22 mouse cellular contexts compared by ENCODE assay signal in the genomic region with DNA sequence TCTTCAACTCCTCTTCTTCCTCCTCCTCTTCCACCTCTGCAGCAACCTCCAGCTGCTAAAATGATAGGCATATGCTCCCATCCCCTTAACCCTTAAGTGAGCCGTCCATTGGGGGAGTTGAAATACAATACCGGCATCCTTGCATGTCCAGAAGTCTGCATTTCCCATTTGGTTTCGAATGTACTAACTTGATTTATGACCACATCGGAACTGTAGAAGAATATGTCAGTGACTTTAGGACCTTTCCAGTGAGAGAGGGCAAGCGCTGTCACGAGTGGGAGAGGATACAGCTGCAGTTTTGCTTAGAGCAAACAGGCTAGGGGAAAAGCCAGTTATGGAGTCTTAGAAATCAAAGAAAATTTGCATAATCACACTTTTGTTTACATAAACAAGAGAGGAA. TPM values are rescaled to one million over a fixed set of nuclear protein-coding genes. Genes with fewer than 3 reads are reported as not detected.
DNase-seq lines count a peak whose midpoint lies in the region; ATAC-seq and TF ChIP-seq lines count a peak whose summit lies in the region.
"Had no signal": no experiment of that assay in that cellular context is flagged by ENCODE, and none has a peak within 500 bp of the region (broad histone marks: within the 10 kb centered on the region; RNA-seq: fewer than 3 reads in every experiment).

No protein-coding gene starts in this region.

- H3K4me2 ChIP-seq in heart, embryonic 13.5 days = peak overlapping the region; percentile 94
- peak overlapping the region; percentile 6; the same call in 1 of the 2 replicates for H3K4me2 ChIP-seq in kidney, embryonic 14.5 days (replicated peaks; ENCODE audit: low read depth, low read length)
- H3K4me2 ChIP-seq: embryonic facial prominence, embryonic 12.5 days; forebrain, embryonic 12.5 days; limb, embryonic 15.5 days; midbrain, embryonic 13.5 days; neural tube, embryonic 12.5 days had no signal

- H3K27ac ChIP-seq in heart, embryonic 13.5 days (replicated peaks) = no peak overlapping the region
- H3K27ac ChIP-seq in kidney, embryonic 14.5 days (ENCODE audit: low read depth, low read length) = no peak overlapping the region; the same call in 1 of the 2 replicates
- no peak overlapping the region for H3K27ac ChIP-seq in kidney, adult 2 months (ENCODE audit: insufficient read depth, low read depth, low read length)
- H3K27ac ChIP-seq in olfactory bulb, adult 2 months (ENCODE audit: insufficient read depth, low read depth, low read length) = peak overlapping the region; percentile 58
- H3K27ac ChIP-seq: embryonic facial prominence, embryonic 12.5 days; forebrain, embryonic 12.5 days; hindbrain, embryonic 10.5 days; limb, embryonic 15.5 days; liver, embryonic 14.5 days; midbrain, embryonic 13.5 days; neural tube, embryonic 12.5 days had no signal

- peaks cover 42% of the 10 kb centered on the region for H3K4me1 ChIP-seq in heart, embryonic 13.5 days
- H3K4me1 ChIP-seq in kidney, embryonic 14.5 days (ENCODE audit: control insufficient read depth, insufficient read depth, low read length) = peaks cover 24% of the 10 kb centered on the region
- no peaks in the 10 kb centered on the region for H3K4me1 ChIP-seq in kidney, adult 2 months (ENCODE audit: control insufficient read depth, insufficient read depth, low read length)
- H3K4me1 ChIP-seq in olfactory bulb, adult 2 months (ENCODE audit: control insufficient read depth, insufficient read depth, low read length) = peaks cover 34% of the 10 kb centered on the region

- 67% methylated on average over 6 of the region's 6 CpGs for WGBS in heart, embryonic 13.5 days
- WGBS in kidney, embryonic 14.5 days = 13% methylated on average over 6 of the region's 6 CpGs
- WGBS in kidney, adult 2 months = 50% methylated on average over 6 of the region's 6 CpGs
- WGBS in olfactory bulb, adult 2 months = 57% methylated on average over 6 of the region's 6 CpGs

- H3K36me3 ChIP-seq in heart, embryonic 13.5 days = peaks cover 25% of the 10 kb centered on the region
- H3K36me3 ChIP-seq in kidney, embryonic 14.5 days (ENCODE audit: control insufficient read depth, insufficient read depth, low read length) = peaks cover 2% of the 10 kb centered on the region; the same call in 1 of the 2 replicates
- H3K36me3 ChIP-seq in kidney, adult 2 months (ENCODE audit: control insufficient read depth, insufficient read depth, low read length) = no peaks in the 10 kb centered on the region
- H3K36me3 ChIP-seq: embryonic facial prominence, embryonic 12.5 days; forebrain, embryonic 12.5 days; limb, embryonic 15.5 days; midbrain, embryonic 13.5 days; neural tube, embryonic 12.5 days had no signal

- no peak for TF ChIP-seq CTCF in kidney, adult 2 months (conservative IDR thresholded peaks at IDR 0.05; ENCODE audit: insufficient read depth, insufficient read length, low read depth, low read length)
- TF ChIP-seq CTCF in olfactory bulb, adult 2 months (IDR thresholded peaks at IDR 0.05; ENCODE audit: insufficient read depth, low read depth, low read length) = no peak

- DNase-seq in heart, postnatal 4 days = no peak
- no peak for DNase-seq in kidney, adult 11 months
- DNase-seq in kidney, postnatal 4 days = peak; percentile 60 to 72
- DNase-seq in kidney, adult 2 months = no peak
- DNase-seq in spleen, postnatal 10 days (ENCODE audit: low spot score in 2 of 2) = no peak
- DNase-seq: gastrocnemius, postnatal 25 days; left cerebral cortex, postnatal 4 days; lung, embryonic 14.5 days; thymus, postnatal 14 days had no signal

- ATAC-seq in heart, embryonic 13.5 days (ENCODE audit: extremely low read depth, insufficient number of reproducible peaks, low FRiP score, low TSS enrichment) = no peak
- ATAC-seq in kidney, embryonic 14.5 days (ENCODE audit: low FRiP score, low TSS enrichment) = 0 out of 2 replicates have a peak, but pooled peaks have one; percentile 7
- ATAC-seq: midbrain, embryonic 13.5 days had no signal

- H3K9me3 ChIP-seq in heart, embryonic 13.5 days = no peaks in the 10 kb centered on the region
- no peaks in the 10 kb centered on the region for H3K9me3 ChIP-seq in kidney, embryonic 14.5 days (ENCODE audit: control insufficient read depth, low read length)
- H3K9me3 ChIP-seq: embryonic facial prominence, embryonic 12.5 days; forebrain, embryonic 12.5 days; hindbrain, embryonic 10.5 days; limb, embryonic 15.5 days; midbrain, embryonic 13.5 days; neural tube, embryonic 12.5 days had no signal

- TF ChIP-seq POLR2A in kidney, adult 2 months (IDR thresholded peaks at IDR 0.05; ENCODE audit: low read depth, low read length) = no peak
- TF ChIP-seq POLR2A in olfactory bulb, adult 2 months (IDR thresholded peaks at IDR 0.05; ENCODE audit: insufficient read depth, low read depth, low read length) = no peak

- H3K4me3 ChIP-seq in heart, embryonic 13.5 days = no peak overlapping the region; the same call in 1 of the 2 replicates
- H3K4me3 ChIP-seq in kidney, embryonic 14.5 days (ENCODE audit: low read length) = no peak overlapping the region
- H3K4me3 ChIP-seq in kidney, adult 2 months (ENCODE audit: insufficient read depth, low read depth, low read length) = no peak overlapping the region
- peak overlapping the region; percentile 53 for H3K4me3 ChIP-seq in olfactory bulb, adult 2 months (ENCODE audit: insufficient read depth, low read depth, low read length)
- H3K4me3 ChIP-seq: embryonic facial prominence, embryonic 12.5 days; erythroblast, embryonic 14.5 days; forebrain, embryonic 12.5 days; heart, adult 2 months; limb, embryonic 15.5 days; midbrain, embryonic 13.5 days; neural tube, embryonic 12.5 days had no signal

- no peaks in the 10 kb centered on the region for H3K27me3 ChIP-seq in heart, embryonic 13.5 days (replicated peaks)
- H3K27me3 ChIP-seq in kidney, embryonic 14.5 days (ENCODE audit: control insufficient read depth, insufficient read depth, low read length) = no peaks in the 10 kb centered on the region
- H3K27me3 ChIP-seq in kidney, adult 2 months (replicated peaks; ENCODE audit: control insufficient read depth, insufficient read depth, low read length) = no peaks in the 10 kb centered on the region

- H3K9ac ChIP-seq in heart, embryonic 13.5 days = peak overlapping the region; percentile 41; the same call in 1 of the 2 replicates
- no peak overlapping the region for H3K9ac ChIP-seq in kidney, embryonic 14.5 days (ENCODE audit: low read depth, low read length)
- H3K9ac ChIP-seq: embryonic facial prominence, embryonic 12.5 days; forebrain, embryonic 12.5 days; limb, embryonic 15.5 days; liver, embryonic 14.5 days; lung, embryonic 14.5 days; midbrain, embryonic 13.5 days; neural tube, embryonic 12.5 days had no signal

RNA-seq across cellular contexts. Expression of a gene that starts 3.8 kb away (rescaled TPM):
- 7.8 and 8.0 TPM in 2 replicates for polyA plus RNA-seq in heart, embryonic 13.5 days (2015; fragmentation: Nextera tagmentation; extraction: Ambion mirVana)
- total RNA-seq in heart, postnatal 4 days (2021) = 10 to 100 TPM; 18.7 to 20.7 TPM
- 11.3 and 15.6 TPM in 2 replicates for polyA plus RNA-seq in kidney, embryonic 14.5 days (2014; fragmentation: Nextera tagmentation; extraction: Ambion mirVana)
- polyA plus RNA-seq in kidney, adult 2 months (2012; rRNA removed) = 1.0 and 2.0 TPM in 2 replicates
- not detected in 2 replicates for polyA plus RNA-seq in olfactory bulb, adult 2 months (2012; ENCODE audit: insufficient read depth, insufficient read length, low replicate concordance, missing spikeins)

RNA-seq across cellular contexts. Expression of a gene that starts 56.2 kb away (rescaled TPM):
- polyA plus RNA-seq in heart, embryonic 13.5 days (2015; fragmentation: Nextera tagmentation; extraction: Ambion mirVana) = 283 and 325 TPM in 2 replicates
- total RNA-seq in heart, postnatal 4 days (2021) = 100 to 1,000 TPM; 124 to 126 TPM
- 431 and 486 TPM in 2 replicates for polyA plus RNA-seq in kidney, embryonic 14.5 days (2014; fragmentation: Nextera tagmentation; extraction: Ambion mirVana)
- 96.4 and 112 TPM in 2 replicates for polyA plus RNA-seq in kidney, adult 2 months (2012; rRNA removed)
- not detected in 2 replicates for polyA plus RNA-seq in olfactory bulb, adult 2 months (2012; ENCODE audit: insufficient read depth, insufficient read length, low replicate concordance, missing spikeins)
- total RNA-seq: monocyte, adult 5-6 weeks had no signal

Comparison
In these comparisons a context has a peak if more than half of its experiments do, and no peak if none do; other contexts are left out.
1. DNase-seq: peak in kidney, postnatal 4 days (2 of 2); none in heart, postnatal 4 days (single experiment), kidney, adult 11 months (single experiment), kidney, adult 2 months (single experiment) and spleen, postnatal 10 days (0 of 2).